Mouse (Mus musculus) cerebellum, adult 11 months (tissue): ENCODE measurements around the gene Camk1g.
A peak's percentile ranks its signal among the peaks of the same experiment; 100 is the strongest.

Experiments
- DNase-seq: peaks from one replicate; pipeline ENCODE4 v3.0.0; 2022

The Camk1g gene

GRCm38 (mm10) chr1:193332018-193332417, 38.1 kb downstream of the Camk1g start:
- DNase-seq: no peak

- DNase-seq: peak; percentile 52
These were observed 39.5 kb downstream of the Camk1g start for GRCm38 (mm10) chr1:193330626-193331025.

GRCm38 (mm10) chr1:193330172-193330571, 39.9 kb downstream of the Camk1g start:
- peak; percentile 99 for DNase-seq

- DNase-seq: no peak
These were observed 40.5 kb downstream of the Camk1g start for GRCm38 (mm10) chr1:193329557-193329956.

- no peak for DNase-seq
These were observed 42.4 kb downstream of the Camk1g start for GRCm38 (mm10) chr1:193327686-193328085.

- no peak for DNase-seq
These were observed 42.9 kb downstream of the Camk1g start for GRCm38 (mm10) chr1:193327216-193327615.

- no peak for DNase-seq
These were observed 43.5 kb downstream of the Camk1g start for GRCm38 (mm10) chr1:193326456-193327145.

GRCm38 (mm10) chr1:193325891-193326290, 44.2 kb downstream of the Camk1g start:
- DNase-seq: no peak

GRCm38 (mm10) chr1:193324224-193324623, 45.9 kb downstream of the Camk1g start:
- no peak for DNase-seq

GRCm38 (mm10) chr1:193323686-193324085, 46.4 kb downstream of the Camk1g start:
- no peak for DNase-seq

- no peak for DNase-seq
These were observed 49.7 kb downstream of the Camk1g start for GRCm38 (mm10) chr1:193320398-193320797.

- no peak for DNase-seq
These were observed 50.4 kb downstream of the Camk1g start for GRCm38 (mm10) chr1:193319721-193320120.

GRCm38 (mm10) chr1:193317159-193317559, 52.9 kb downstream of the Camk1g start:
- DNase-seq: peak; percentile 67

- DNase-seq: no peak
These were observed 53.7 kb downstream of the Camk1g start for GRCm38 (mm10) chr1:193316358-193316750.

- peak; percentile 86 for DNase-seq
These were observed 54.3 kb downstream of the Camk1g start for GRCm38 (mm10) chr1:193315705-193316357.

GRCm38 (mm10) chr1:193311596-193311995, 58.5 kb downstream of the Camk1g start:
- no peak for DNase-seq

- no peak for DNase-seq
These were observed 59.5 kb downstream of the Camk1g start for GRCm38 (mm10) chr1:193310519-193311085.

- no peak for DNase-seq
These were observed 60.1 kb downstream of the Camk1g start for GRCm38 (mm10) chr1:193309785-193310518.

- DNase-seq: no peak
These were observed 63.3 kb downstream of the Camk1g start for GRCm38 (mm10) chr1:193306832-193307231.

- DNase-seq: peak; percentile 69
These were observed 64.7 kb downstream of the Camk1g start for GRCm38 (mm10) chr1:193305386-193305785.

- DNase-seq: no peak
These were observed 67.0 kb downstream of the Camk1g start for GRCm38 (mm10) chr1:193303096-193303495.

GRCm38 (mm10) chr1:193302093-193302405, 68.0 kb downstream of the Camk1g start:
- no peak for DNase-seq

- DNase-seq: peak; percentile 43
These were observed 68.6 kb downstream of the Camk1g start for GRCm38 (mm10) chr1:193301216-193302092.
